Mouse (Mus musculus) sigmoid colon, adult 10 weeks (tissue): Measurements from ENCODE around the gene Lipi. TPM values are rescaled to one million over a fixed set of nuclear protein-coding genes. Genes with fewer than 3 reads are reported as not detected.

Experiments used
- polyA plus RNA-seq: library from polyadenylated mRNA; stranded (reverse); fragments of 350-450 nt; fragmentation: Illumina TruSeq; extraction: RNeasy Lipid Tissue Mini Kit (QIAGEN cat#74804); gene quantifications from one replicate; pipeline ENCODE4 v1.2.3, GENCODE M21; 2014; ENCODE audit warnings: low read depth, low replicate concordance

Gene Lipi
- polyA plus RNA-seq, result not detected

DNA sequence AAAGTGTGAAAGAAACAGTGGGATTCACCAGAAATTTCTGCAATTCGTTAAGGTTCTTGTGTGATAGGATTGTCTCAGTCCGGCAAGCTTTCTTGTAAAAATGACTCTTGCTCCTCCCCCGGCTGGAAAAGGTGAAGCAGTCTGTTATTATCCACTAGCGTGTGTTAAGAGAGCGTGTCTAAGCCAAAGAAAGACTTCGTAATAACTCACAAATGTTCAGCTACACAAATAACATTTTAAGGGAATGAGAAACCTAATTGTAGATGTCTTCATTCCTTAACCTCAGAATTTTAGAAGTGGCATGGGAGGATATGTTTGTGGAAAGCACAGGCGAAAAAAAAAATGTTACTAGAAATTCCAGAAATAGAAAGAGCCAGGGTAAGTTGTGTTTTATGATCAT is at the start of gene Lipi:
Gene Lipi (minus strand): TSS at position 101 of the 400 bp plus-strand sequence.

DNA sequence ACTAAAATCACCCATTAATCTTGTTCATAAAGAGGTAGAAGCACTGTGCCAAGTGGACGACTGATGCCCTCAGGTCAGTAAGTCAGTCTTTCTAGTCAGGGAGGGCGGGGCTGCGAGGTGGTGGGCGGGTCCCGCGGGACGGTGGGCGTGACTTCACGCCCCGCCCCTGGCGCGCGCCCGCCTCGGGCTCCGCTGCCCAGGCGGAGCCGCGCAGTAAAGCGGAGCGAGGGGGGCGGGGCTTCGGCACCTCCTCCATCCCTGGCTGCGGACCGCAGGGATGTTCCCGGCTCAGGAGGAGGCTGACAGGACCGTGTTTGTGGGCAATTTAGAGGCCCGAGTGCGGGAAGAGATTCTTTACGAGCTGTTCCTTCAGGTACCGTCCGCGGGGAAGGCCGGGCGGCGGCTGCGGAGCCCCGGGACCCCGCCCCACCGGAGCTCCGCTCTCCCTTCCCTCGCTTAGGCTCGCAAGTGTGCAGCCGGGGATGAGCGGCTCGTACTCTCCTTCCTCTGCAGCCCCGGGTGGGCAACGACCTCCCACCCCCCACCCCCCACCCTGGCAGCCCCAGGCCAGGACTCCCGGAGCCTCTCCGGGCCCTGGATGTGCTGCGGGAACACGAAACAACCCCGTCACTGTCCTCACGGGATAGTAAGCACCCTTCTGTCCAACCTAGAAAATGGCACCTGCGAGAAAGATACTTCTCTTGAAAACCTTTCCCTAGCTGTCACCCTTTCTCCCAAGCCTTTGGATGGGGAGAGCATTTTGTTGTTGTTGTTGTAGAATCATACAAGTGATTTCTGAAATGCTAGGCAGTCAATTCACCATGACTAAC is 7.0 kb upstream of the Lipi start, which contains the start of gene Rbm11:
Gene Rbm11 (plus strand): TSS at position 174 of the 830 bp plus-strand sequence.

Other genes with a start within 250 kb of the Lipi start
- 0.35 TPM for gene Rbm11, start 6.8 kb upstream of the Lipi start, polyA plus RNA-seq
- gene Hspa13, start 181.0 kb upstream of the Lipi start, polyA plus RNA-seq, result 63.6 TPM